Mouse (Mus musculus) ES-E14 (cell line): Measurements from ENCODE around the gene Sec14l2.

Source experiments
- HCFC1 ChIP-seq: IDR thresholded peaks from 2 replicates; pipeline ENCODE4 v1.6.1; 2012; ENCODE audit warnings: low read length, inconsistent platforms, borderline replicate concordance; ENCODE audit not compliant: insufficient read depth
- MAFK ChIP-seq: IDR thresholded peaks from 2 replicates; pipeline ENCODE4 v1.6.1; 2014; ENCODE audit warnings: mild to moderate bottlenecking, low read depth, low read length, inconsistent platforms; ENCODE audit not compliant: insufficient read depth
- ZC3H11A ChIP-seq: IDR thresholded peaks from 2 replicates; pipeline ENCODE4 v1.6.1; 2012; ENCODE audit warnings: low read depth, mild to moderate bottlenecking, inconsistent platforms, low read length, borderline replicate concordance

DNA sequence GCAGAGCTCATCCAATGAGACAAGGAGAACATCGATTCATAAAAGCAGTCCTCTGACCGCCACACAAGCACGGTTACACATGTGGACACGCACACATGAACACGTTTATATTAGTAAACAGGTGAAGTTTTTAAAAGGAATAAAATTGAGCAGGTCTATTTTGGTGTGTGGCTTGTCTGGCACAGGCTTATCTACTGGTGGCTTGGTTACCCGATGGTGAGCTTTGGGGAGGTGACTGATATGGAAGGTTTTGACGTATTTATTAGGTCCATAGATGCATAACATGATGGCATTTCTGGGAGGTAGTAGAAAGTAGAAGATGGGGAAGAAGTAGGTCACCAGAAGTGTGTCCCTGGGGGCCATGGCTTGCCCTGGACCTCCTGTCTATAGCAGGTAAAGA lies 30.5 kb upstream of the Sec14l2 start:
- no peak for TF ChIP-seq ZC3H11A
- no peak for TF ChIP-seq MAFK
- no peak for TF ChIP-seq HCFC1
